Mouse (Mus musculus) lung, postnatal 14 days (tissue): ENCODE measurements around the gene Gfod2.

Source experiments
- DNase-seq: peaks from one replicate; pipeline ENCODE4 v3.0.0; 2021

Gfod2 gene

GRCm38 (mm10) chr8:105758277-105759108 is at the start of gene Gfod2:
TSS of gene Gfod2 (minus strand) at chr8:105758664.
- DNase-seq, result peak; percentile 99

GRCm38 (mm10) chr8:105807766-105808165 is 49.3 kb upstream of the Gfod2 start:
- peak; percentile 35 for DNase-seq

- no peak for DNase-seq
These were observed 47.5 kb upstream of the Gfod2 start for GRCm38 (mm10) chr8:105805964-105806363.

GRCm38 (mm10) chr8:105805346-105805745 is 46.9 kb upstream of the Gfod2 start:
- no peak for DNase-seq

GRCm38 (mm10) chr8:105804797-105805196 is 46.3 kb upstream of the Gfod2 start:
- DNase-seq, result no peak

GRCm38 (mm10) chr8:105801153-105801904 is 42.9 kb upstream of the Gfod2 start:
- DNase-seq, result no peak

GRCm38 (mm10) chr8:105799091-105799812 is 40.8 kb upstream of the Gfod2 start:
- DNase-seq, result peak; percentile 94

GRCm38 (mm10) chr8:105798408-105798807 is 39.9 kb upstream of the Gfod2 start:
- no peak for DNase-seq

- DNase-seq, result no peak
These were observed 37.3 kb upstream of the Gfod2 start for GRCm38 (mm10) chr8:105795785-105796184.

GRCm38 (mm10) chr8:105794009-105794598 is 35.6 kb upstream of the Gfod2 start:
- DNase-seq, result no peak

- no peak for DNase-seq
These were observed 34.9 kb upstream of the Gfod2 start for GRCm38 (mm10) chr8:105793331-105793730.

GRCm38 (mm10) chr8:105789626-105790025 is 31.2 kb upstream of the Gfod2 start:
- no peak for DNase-seq

GRCm38 (mm10) chr8:105788927-105789326 is 30.5 kb upstream of the Gfod2 start:
- DNase-seq, result no peak

GRCm38 (mm10) chr8:105788241-105788640 is 29.8 kb upstream of the Gfod2 start:
- DNase-seq, result peak; percentile 75

- no peak for DNase-seq
These were observed 21.8 kb upstream of the Gfod2 start for GRCm38 (mm10) chr8:105780298-105780697.

- no peak for DNase-seq
These were observed 19.4 kb upstream of the Gfod2 start for GRCm38 (mm10) chr8:105777833-105778232.

GRCm38 (mm10) chr8:105774498-105774897 is 16.0 kb upstream of the Gfod2 start:
- no peak for DNase-seq

GRCm38 (mm10) chr8:105773441-105773861 is 15.0 kb upstream of the Gfod2 start:
- DNase-seq, result no peak

- DNase-seq, result no peak
These were observed 13.1 kb upstream of the Gfod2 start for GRCm38 (mm10) chr8:105771398-105772175.

- DNase-seq, result peak; percentile 21
These were observed 12.1 kb upstream of the Gfod2 start for GRCm38 (mm10) chr8:105770609-105771008.

- DNase-seq, result no peak
These were observed 10.2 kb upstream of the Gfod2 start for GRCm38 (mm10) chr8:105768485-105769257.
